12 mouse cellular contexts compared by ENCODE assay signal in the genomic region with DNA sequence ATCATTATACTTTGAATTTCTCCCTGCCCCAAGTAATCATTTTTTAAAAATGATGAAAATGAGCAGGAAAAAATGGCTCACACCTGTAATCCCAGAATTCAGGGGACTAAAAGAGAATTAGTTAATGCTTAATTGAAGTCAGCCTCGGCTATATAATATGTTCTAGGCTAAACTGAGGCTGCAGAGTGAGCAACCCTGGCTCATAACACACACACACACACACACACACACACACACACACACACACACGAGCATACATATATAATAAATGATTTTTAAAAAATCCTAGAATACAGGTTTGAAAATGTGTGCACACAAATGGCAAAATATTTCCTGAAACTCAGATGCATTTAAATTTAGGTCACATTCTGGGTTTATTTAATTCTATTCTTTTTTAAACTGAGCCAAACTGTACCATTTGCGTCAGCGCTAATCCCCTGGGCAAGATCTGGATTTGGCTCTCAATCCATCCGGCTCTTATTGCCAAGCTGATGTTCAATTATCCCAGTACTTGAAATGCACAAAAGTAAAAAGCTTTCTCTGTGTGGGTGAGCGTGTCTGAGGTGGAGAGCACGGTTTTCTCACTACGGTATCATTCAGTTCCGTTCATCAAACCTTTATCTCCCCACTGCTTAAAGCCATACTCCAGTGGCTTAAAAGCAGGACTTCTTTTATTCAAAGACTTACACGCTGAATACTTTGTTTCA. TPM values are rescaled to one million over a fixed set of nuclear protein-coding genes. Genes with fewer than 3 reads are reported as not detected.
DNase-seq lines count a peak whose midpoint lies in the region; ATAC-seq lines count a peak whose summit lies in the region.
"Had no signal": no experiment of that assay in that cellular context is flagged by ENCODE, and none has a peak within 500 bp of the region (broad histone marks: within the 10 kb centered on the region; RNA-seq: fewer than 3 reads in every experiment).

No protein-coding gene starts in this region.

- no peak overlapping the region for H3K9ac ChIP-seq in forebrain, embryonic 12.5 days
- H3K9ac ChIP-seq in midbrain, embryonic 14.5 days (replicated peaks; ENCODE audit: low read length), result no peak overlapping the region
- H3K9ac ChIP-seq: liver, embryonic 12.5 days had no signal

- WGBS in forebrain, embryonic 12.5 days, result 38% methylated on average over 10 of the region's 10 CpGs
- 33% methylated on average over 10 of the region's 10 CpGs for WGBS in midbrain, embryonic 14.5 days

- peak; percentile 21 to 52 for DNase-seq in cerebellum, postnatal 10 days
- no peak for DNase-seq in cerebellum, adult 8-10 months
- peak; percentile 6 to 9 for DNase-seq in layer of hippocampus, adult 8-10 months (ENCODE audit: low spot score in 2 of 2)
- DNase-seq in layer of hippocampus, postnatal 25 days (ENCODE audit: extremely low spot score in 1 of 2, low spot score in 1 of 2), result no peak
- peak; percentile 76 for DNase-seq in midbrain, embryonic 14.5 days
- DNase-seq in urinary bladder, adult 2 months (ENCODE audit: low spot score), result no peak
- no peak for DNase-seq in urinary bladder, postnatal 25 days (ENCODE audit: low spot score)

- 0 out of 2 replicates have a peak, but pooled peaks cover 8% of the 10 kb centered on the region for H3K4me1 ChIP-seq in forebrain, embryonic 12.5 days
- H3K4me1 ChIP-seq in midbrain, embryonic 14.5 days (ENCODE audit: control insufficient read depth, insufficient read depth, low read length), result peaks cover 2% of the 10 kb centered on the region; the same call in 1 of the 2 replicates
- H3K4me1 ChIP-seq: liver, embryonic 12.5 days had no signal

- H3K27me3 ChIP-seq in forebrain, embryonic 12.5 days, result no peaks in the 10 kb centered on the region
- no peaks in the 10 kb centered on the region for H3K27me3 ChIP-seq in midbrain, embryonic 14.5 days (ENCODE audit: control insufficient read depth, insufficient read depth, low read length)
- H3K27me3 ChIP-seq: liver, embryonic 12.5 days had no signal

- no peaks in the 10 kb centered on the region for H3K36me3 ChIP-seq in forebrain, embryonic 12.5 days (replicated peaks)
- H3K36me3 ChIP-seq in midbrain, embryonic 14.5 days (ENCODE audit: control insufficient read depth, insufficient read depth, low read length), result no peaks in the 10 kb centered on the region
- H3K36me3 ChIP-seq: liver, embryonic 12.5 days had no signal

- H3K4me2 ChIP-seq in forebrain, embryonic 12.5 days, result no peak overlapping the region
- H3K4me2 ChIP-seq in midbrain, embryonic 14.5 days (ENCODE audit: low read length), result no peak overlapping the region
- H3K4me2 ChIP-seq: liver, embryonic 12.5 days had no signal

- ATAC-seq in forebrain, embryonic 12.5 days (ENCODE audit: low FRiP score), result peak; percentile 67
- ATAC-seq in midbrain, embryonic 14.5 days (ENCODE audit: low FRiP score, low TSS enrichment), result peak; percentile 70; the same call in 1 of the 2 replicates
- ATAC-seq: liver, embryonic 12.5 days had no signal

- no peaks in the 10 kb centered on the region for H3K9me3 ChIP-seq in forebrain, embryonic 12.5 days
- H3K9me3 ChIP-seq in midbrain, embryonic 14.5 days (ENCODE audit: control insufficient read depth, low read length), result no peaks in the 10 kb centered on the region
- H3K9me3 ChIP-seq: liver, embryonic 12.5 days had no signal

- no peak overlapping the region for H3K4me3 ChIP-seq in forebrain, embryonic 12.5 days (replicated peaks)
- no peak overlapping the region for H3K4me3 ChIP-seq in midbrain, embryonic 14.5 days (replicated peaks; ENCODE audit: low read depth, low read length)
- H3K4me3 ChIP-seq: liver, embryonic 12.5 days had no signal

- no peak overlapping the region for H3K27ac ChIP-seq in forebrain, embryonic 12.5 days
- H3K27ac ChIP-seq in midbrain, embryonic 14.5 days (replicated peaks; ENCODE audit: low read depth, low read length), result no peak overlapping the region
- H3K27ac ChIP-seq: liver, embryonic 12.5 days had no signal

RNA-seq across cellular contexts. Expression of a gene that starts 43.8 kb away (rescaled TPM):
- total RNA-seq in layer of hippocampus, adult 8-10 months (2022), result 10 to 100 TPM; 29.4 to 53.5 (median 43.4) TPM
- total RNA-seq in layer of hippocampus, postnatal 25 days (2021), result 10 to 100 TPM; 54.4 to 64.3 TPM
- polyA plus RNA-seq in forebrain, embryonic 12.5 days (2016; fragmentation: Nextera tagmentation; extraction: Ambion mirVana), result 1.0 and 1.3 TPM in 2 replicates
- 10.5 and 12.3 TPM in 2 replicates for polyA plus RNA-seq in midbrain, embryonic 14.5 days (2014; fragmentation: Nextera tagmentation; extraction: Ambion mirVana)
- 0.04 and 0.10 TPM in 2 replicates for polyA plus RNA-seq in urinary bladder, adult 2 months (2012; rRNA removed)
- total RNA-seq: gastrocnemius, adult 8-10 months had no signal
- polyA plus RNA-seq: C2C12; liver, embryonic 12.5 days; stomach, embryonic 16.5 days had no signal

Comparison
In these comparisons a context has a peak if more than half of its experiments do, and no peak if none do; other contexts are left out.
1. DNase-seq: peak in cerebellum, postnatal 10 days (2 of 2), layer of hippocampus, adult 8-10 months (2 of 2) and midbrain, embryonic 14.5 days (single experiment); none in cerebellum, adult 8-10 months (single experiment), layer of hippocampus, postnatal 25 days (0 of 2), urinary bladder, adult 2 months (single experiment) and urinary bladder, postnatal 25 days (single experiment).